Mouse (Mus musculus): ENCODE results near the gene Krt80. TPM values are rescaled to one million over a fixed set of nuclear protein-coding genes. Genes with fewer than 3 reads are reported as not detected.

Gene Krt80
- polyA plus RNA-seq, 1 experiment from 2014 or later = not detected

DNA sequence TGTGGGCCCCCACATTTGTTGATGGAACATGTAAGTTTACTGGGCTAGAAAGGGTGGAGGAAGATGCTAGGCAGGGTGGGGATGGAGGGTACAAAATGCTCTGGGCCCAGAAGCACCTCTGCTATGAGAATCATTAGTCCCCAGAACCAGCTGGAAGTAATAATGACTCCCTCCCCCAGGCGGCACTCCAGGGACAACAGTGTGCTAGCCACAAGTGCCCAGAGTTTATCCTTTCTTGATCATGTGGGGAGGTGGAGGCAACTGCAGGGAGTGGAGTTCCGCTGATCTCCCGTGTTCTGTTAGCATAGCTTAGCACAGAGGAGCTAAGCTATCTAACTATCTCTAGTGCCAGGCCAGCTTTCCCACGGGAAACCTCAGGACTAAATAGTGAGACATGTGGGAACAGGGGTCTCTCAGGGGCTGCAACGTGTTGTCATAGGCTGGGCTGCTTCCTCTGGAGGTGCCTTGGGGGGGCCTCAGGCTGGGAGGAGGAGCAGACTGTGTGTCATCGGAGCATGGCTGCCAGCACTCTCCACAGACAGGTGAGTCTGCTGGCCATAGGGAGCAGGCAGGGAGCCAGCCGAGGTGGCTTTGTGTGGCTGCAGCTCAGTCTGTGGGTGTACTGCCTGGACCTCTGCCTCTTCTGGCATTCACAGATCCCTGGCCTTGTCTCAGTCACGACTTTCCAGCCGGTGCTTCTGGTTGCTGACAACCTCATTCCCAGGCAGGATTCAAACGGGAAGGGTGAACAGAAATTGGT, 17.1 kb downstream of the Krt80 start:
- DNase-seq (ENCODE audit: low spot score) (no peak), ATAC-seq (replicated peaks; ENCODE audit: insufficient number of reproducible peaks, low FRiP score, low TSS enrichment, low read depth) (no peak)
- no peak overlapping the region for H3K9ac ChIP-seq (replicated peaks; ENCODE audit: low read length)
- 49% methylated on average over 10 of the region's 10 CpGs for WGBS
- no peak overlapping the region for H3K27ac ChIP-seq (replicated peaks; ENCODE audit: low read depth, low read length)
- H3K36me3 ChIP-seq (replicated peaks; ENCODE audit: control insufficient read depth, insufficient read depth, low read depth, low read length) = no peaks in the 10 kb centered on the region
- no peaks in the 10 kb centered on the region; the same call in 1 of the 2 replicates for H3K27me3 ChIP-seq (ENCODE audit: control insufficient read depth, insufficient read depth, low read length)
- no peak overlapping the region for H3K4me2 ChIP-seq (ENCODE audit: low read depth, low read length)
- no peaks in the 10 kb centered on the region for H3K9me3 ChIP-seq (replicated peaks; ENCODE audit: control insufficient read depth, low read length)
- no peak overlapping the region for H3K4me3 ChIP-seq (ENCODE audit: low read depth, low read length)
- H3K4me1 ChIP-seq (ENCODE audit: control insufficient read depth, insufficient read depth, low read length) = no peaks in the 10 kb centered on the region

- Histone ChIP-seq H3K9me3 (replicated peaks; ENCODE audit: control insufficient read depth, low read length) (no peaks in the 10 kb centered on the region), H3K4me1 (ENCODE audit: control insufficient read depth, insufficient read depth, low read length) (no peaks in the 10 kb centered on the region), H3K36me3 (replicated peaks; ENCODE audit: control insufficient read depth, insufficient read depth, low read depth, low read length) (no peaks in the 10 kb centered on the region), H3K27me3 (ENCODE audit: control insufficient read depth, insufficient read depth, low read length) (no peaks in the 10 kb centered on the region; the same call in 1 of the 2 replicates), H3K27ac (replicated peaks; ENCODE audit: low read depth, low read length) (no peak overlapping the region), H3K9ac (replicated peaks; ENCODE audit: low read length) (0 out of 2 replicates have a peak overlapping the region, but pooled peaks have one; percentile 9), H3K4me3 (ENCODE audit: low read depth, low read length) (no peak overlapping the region), H3K4me2 (ENCODE audit: low read depth, low read length) (no peak overlapping the region)
- DNase-seq (ENCODE audit: low spot score) (no peak), ATAC-seq (replicated peaks; ENCODE audit: insufficient number of reproducible peaks, low FRiP score, low TSS enrichment, low read depth) (no peak)
- WGBS = 64% methylated on average over 13 of the region's 13 CpGs
Measured at GRCm38 (mm10) chr15:101352047-101352446, 17.9 kb downstream of the Krt80 start.

GRCm38 (mm10) chr15:101341797-101342515, 28.0 kb downstream of the Krt80 start:
- no peaks in the 10 kb centered on the region for H3K4me1 ChIP-seq (ENCODE audit: control insufficient read depth, insufficient read depth, low read length)
- ATAC-seq (replicated peaks; ENCODE audit: insufficient number of reproducible peaks, low FRiP score, low TSS enrichment, low read depth) (no peak), DNase-seq (ENCODE audit: low spot score) (no peak)
- H3K27me3 ChIP-seq (ENCODE audit: control insufficient read depth, insufficient read depth, low read length) = no peaks in the 10 kb centered on the region
- 74% methylated on average over 5 of the region's 5 CpGs for WGBS
- H3K9me3 ChIP-seq (replicated peaks; ENCODE audit: control insufficient read depth, low read length) = no peaks in the 10 kb centered on the region
- H3K9ac ChIP-seq (replicated peaks; ENCODE audit: low read length) = no peak overlapping the region
- H3K4me3 ChIP-seq (ENCODE audit: low read depth, low read length) = no peak overlapping the region
- H3K4me2 ChIP-seq (ENCODE audit: low read depth, low read length) = no peak overlapping the region
- no peaks in the 10 kb centered on the region for H3K36me3 ChIP-seq (replicated peaks; ENCODE audit: control insufficient read depth, insufficient read depth, low read depth, low read length)
- no peak overlapping the region for H3K27ac ChIP-seq (replicated peaks; ENCODE audit: low read depth, low read length)

GRCm38 (mm10) chr15:101339537-101339936, 30.4 kb downstream of the Krt80 start:
- Histone ChIP-seq H3K27ac (replicated peaks; ENCODE audit: low read depth, low read length) (no peak overlapping the region), H3K4me3 (ENCODE audit: low read depth, low read length) (no peak overlapping the region), H3K4me1 (ENCODE audit: control insufficient read depth, insufficient read depth, low read length) (no peaks in the 10 kb centered on the region), H3K9me3 (replicated peaks; ENCODE audit: control insufficient read depth, low read length) (no peaks in the 10 kb centered on the region), H3K4me2 (ENCODE audit: low read depth, low read length) (no peak overlapping the region), H3K27me3 (ENCODE audit: control insufficient read depth, insufficient read depth, low read length) (no peaks in the 10 kb centered on the region), H3K9ac (replicated peaks; ENCODE audit: low read length) (no peak overlapping the region), H3K36me3 (replicated peaks; ENCODE audit: control insufficient read depth, insufficient read depth, low read depth, low read length) (no peaks in the 10 kb centered on the region)
- DNase-seq (ENCODE audit: low spot score) = peak; percentile 90
- WGBS = 0% methylated on average over 2 of the region's 2 CpGs
- peak; percentile 81 for ATAC-seq (replicated peaks; ENCODE audit: insufficient number of reproducible peaks, low FRiP score, low TSS enrichment, low read depth)

DNA sequence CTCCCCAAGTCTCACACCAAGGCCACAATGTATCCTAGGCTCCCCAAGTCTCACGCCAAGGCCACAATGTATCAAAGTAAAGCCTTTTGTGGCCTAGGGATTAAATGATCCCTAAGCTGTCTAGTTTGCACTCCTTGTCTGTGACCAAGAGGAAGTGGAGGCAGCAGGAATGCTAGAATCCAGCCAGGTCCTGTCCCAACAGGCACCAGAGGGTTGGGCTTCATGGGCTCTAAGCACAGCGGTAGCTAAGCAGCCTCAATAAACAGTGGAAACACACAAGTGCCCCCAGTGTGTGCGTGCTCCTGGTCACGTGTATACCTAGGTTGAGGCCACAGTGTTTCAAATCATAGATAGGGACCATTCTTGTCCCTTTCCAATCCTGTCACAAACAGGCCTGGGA, 31.6 kb downstream of the Krt80 start:
- DNase-seq (ENCODE audit: low spot score) = no peak
- no peaks in the 10 kb centered on the region for H3K9me3 ChIP-seq (replicated peaks; ENCODE audit: control insufficient read depth, low read length)
- WGBS = 72% methylated on average over 4 of the region's 4 CpGs
- H3K4me2 ChIP-seq (ENCODE audit: low read depth, low read length) = no peak overlapping the region
- no peak overlapping the region for H3K4me3 ChIP-seq (ENCODE audit: low read depth, low read length)
- H3K27ac ChIP-seq (replicated peaks; ENCODE audit: low read depth, low read length) = no peak overlapping the region
- no peaks in the 10 kb centered on the region for H3K4me1 ChIP-seq (ENCODE audit: control insufficient read depth, insufficient read depth, low read length)
- no peak overlapping the region for H3K9ac ChIP-seq (replicated peaks; ENCODE audit: low read length)
- no peaks in the 10 kb centered on the region for H3K27me3 ChIP-seq (ENCODE audit: control insufficient read depth, insufficient read depth, low read length)
- no peaks in the 10 kb centered on the region for H3K36me3 ChIP-seq (replicated peaks; ENCODE audit: control insufficient read depth, insufficient read depth, low read depth, low read length)
- no peak for ATAC-seq (replicated peaks; ENCODE audit: insufficient number of reproducible peaks, low FRiP score, low TSS enrichment, low read depth)

DNA sequence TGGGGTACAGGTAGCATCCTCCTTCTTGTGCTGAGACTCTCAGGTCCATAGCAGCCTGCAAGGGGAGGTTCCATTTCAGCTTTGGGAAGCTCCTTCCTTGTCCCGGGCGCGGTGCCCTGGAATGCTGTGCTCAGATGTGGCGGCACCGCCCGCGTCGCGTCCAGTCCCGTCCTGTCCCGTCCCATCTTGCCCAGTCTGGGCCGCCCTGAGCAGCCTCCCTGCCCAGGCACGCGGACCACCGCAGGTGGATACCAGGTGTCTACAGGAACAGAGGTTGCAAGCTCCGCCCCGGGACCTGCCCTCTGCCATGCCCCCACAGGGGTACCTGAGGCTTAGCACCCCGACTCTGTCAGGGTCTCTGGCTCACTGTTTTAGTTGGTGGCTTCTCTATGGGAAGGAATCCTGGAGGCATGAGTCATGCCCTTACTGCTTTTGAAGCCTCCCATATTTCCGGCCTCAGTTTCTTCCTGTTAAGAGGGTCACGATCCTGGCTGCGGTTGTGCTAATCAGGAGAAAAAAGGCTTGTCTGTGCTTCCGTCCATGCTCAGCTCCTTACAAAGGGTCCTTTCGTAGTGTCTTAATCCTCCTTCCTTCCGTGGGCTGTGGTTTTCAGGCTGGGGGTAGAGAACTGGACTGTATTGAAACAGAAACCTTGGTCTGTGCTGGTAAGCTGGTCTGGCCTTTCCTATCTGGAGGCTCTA, 33.3 kb downstream of the Krt80 start:
- H3K4me2 ChIP-seq (ENCODE audit: low read depth, low read length) = no peak overlapping the region
- no peaks in the 10 kb centered on the region for H3K36me3 ChIP-seq (replicated peaks; ENCODE audit: control insufficient read depth, insufficient read depth, low read depth, low read length)
- DNase-seq (ENCODE audit: low spot score) = no peak
- no peak overlapping the region for H3K4me3 ChIP-seq (ENCODE audit: low read depth, low read length)
- 47% methylated on average over 24 of the region's 24 CpGs for WGBS
- no peaks in the 10 kb centered on the region for H3K27me3 ChIP-seq (ENCODE audit: control insufficient read depth, insufficient read depth, low read length)
- no peaks in the 10 kb centered on the region for H3K4me1 ChIP-seq (ENCODE audit: control insufficient read depth, insufficient read depth, low read length)
- no peak for ATAC-seq (replicated peaks; ENCODE audit: insufficient number of reproducible peaks, low FRiP score, low TSS enrichment, low read depth)
- H3K9me3 ChIP-seq (replicated peaks; ENCODE audit: control insufficient read depth, low read length) = no peaks in the 10 kb centered on the region
- no peak overlapping the region for H3K27ac ChIP-seq (replicated peaks; ENCODE audit: low read depth, low read length)
- no peak overlapping the region for H3K9ac ChIP-seq (replicated peaks; ENCODE audit: low read length)

DNA sequence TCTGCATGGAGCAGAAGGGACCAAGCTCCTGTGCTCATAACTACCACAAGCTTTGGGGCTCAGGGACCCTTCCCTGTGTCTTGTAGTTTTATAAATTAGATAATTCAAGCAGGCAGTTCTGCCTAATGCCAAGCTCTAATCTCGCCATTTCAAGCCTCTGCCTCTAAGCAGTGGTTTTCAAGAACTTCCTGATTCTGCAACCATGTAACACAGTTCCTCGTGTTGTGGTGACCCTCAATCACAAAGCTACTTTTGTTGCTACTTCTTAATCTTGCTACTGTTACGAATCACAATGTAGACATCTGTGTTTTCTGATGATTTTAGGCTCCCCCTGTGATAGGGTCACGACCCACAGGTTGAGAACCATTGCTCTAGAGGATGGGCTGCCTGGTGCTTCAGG, 36.3 kb downstream of the Krt80 start:
- no peaks in the 10 kb centered on the region for H3K27me3 ChIP-seq (ENCODE audit: control insufficient read depth, insufficient read depth, low read length)
- DNase-seq (ENCODE audit: low spot score) (no peak), ATAC-seq (replicated peaks; ENCODE audit: insufficient number of reproducible peaks, low FRiP score, low TSS enrichment, low read depth) (no peak)
- 59% methylated on average over 4 of the region's 4 CpGs for WGBS
- no peak overlapping the region for H3K27ac ChIP-seq (replicated peaks; ENCODE audit: low read depth, low read length)
- no peaks in the 10 kb centered on the region for H3K4me1 ChIP-seq (ENCODE audit: control insufficient read depth, insufficient read depth, low read length)
- H3K36me3 ChIP-seq (replicated peaks; ENCODE audit: control insufficient read depth, insufficient read depth, low read depth, low read length) = no peaks in the 10 kb centered on the region
- no peak overlapping the region for H3K4me2 ChIP-seq (ENCODE audit: low read depth, low read length)
- no peaks in the 10 kb centered on the region for H3K9me3 ChIP-seq (replicated peaks; ENCODE audit: control insufficient read depth, low read length)
- no peak overlapping the region for H3K4me3 ChIP-seq (ENCODE audit: low read depth, low read length)
- no peak overlapping the region for H3K9ac ChIP-seq (replicated peaks; ENCODE audit: low read length)

DNA sequence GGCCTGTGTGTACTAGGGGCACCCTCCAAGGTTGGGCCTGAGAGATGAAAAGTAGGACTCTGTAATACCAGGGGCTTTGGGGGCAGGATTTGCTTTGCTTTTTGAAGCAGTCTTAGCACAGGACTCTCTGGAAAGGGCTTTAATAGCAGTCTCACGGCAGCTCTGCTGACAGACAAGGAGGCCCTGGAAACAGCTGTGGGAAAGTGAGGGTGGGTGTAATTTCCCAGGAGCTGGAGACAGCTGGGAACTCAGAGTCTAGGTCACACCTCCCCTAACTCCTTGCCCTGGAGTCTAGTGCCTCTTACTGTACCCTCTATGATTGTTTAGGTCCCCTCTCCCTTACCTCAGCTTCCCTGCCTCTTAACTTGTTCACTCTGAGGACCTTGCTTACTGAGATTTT, 36.8 kb downstream of the Krt80 start:
- Histone ChIP-seq H3K27ac (replicated peaks; ENCODE audit: low read depth, low read length) (no peak overlapping the region), H3K36me3 (replicated peaks; ENCODE audit: control insufficient read depth, insufficient read depth, low read depth, low read length) (no peaks in the 10 kb centered on the region), H3K9ac (replicated peaks; ENCODE audit: low read length) (no peak overlapping the region), H3K4me1 (ENCODE audit: control insufficient read depth, insufficient read depth, low read length) (no peaks in the 10 kb centered on the region), H3K9me3 (replicated peaks; ENCODE audit: control insufficient read depth, low read length) (no peaks in the 10 kb centered on the region), H3K27me3 (ENCODE audit: control insufficient read depth, insufficient read depth, low read length) (no peaks in the 10 kb centered on the region), H3K4me2 (ENCODE audit: low read depth, low read length) (no peak overlapping the region), H3K4me3 (ENCODE audit: low read depth, low read length) (no peak overlapping the region)
- WGBS = 29% methylated on average over 1 of the region's 1 CpGs
- ATAC-seq (replicated peaks; ENCODE audit: insufficient number of reproducible peaks, low FRiP score, low TSS enrichment, low read depth) (no peak), DNase-seq (ENCODE audit: low spot score) (no peak)
